Mouse (Mus musculus): ENCODE measurements around the gene Gm10570.

DNA sequence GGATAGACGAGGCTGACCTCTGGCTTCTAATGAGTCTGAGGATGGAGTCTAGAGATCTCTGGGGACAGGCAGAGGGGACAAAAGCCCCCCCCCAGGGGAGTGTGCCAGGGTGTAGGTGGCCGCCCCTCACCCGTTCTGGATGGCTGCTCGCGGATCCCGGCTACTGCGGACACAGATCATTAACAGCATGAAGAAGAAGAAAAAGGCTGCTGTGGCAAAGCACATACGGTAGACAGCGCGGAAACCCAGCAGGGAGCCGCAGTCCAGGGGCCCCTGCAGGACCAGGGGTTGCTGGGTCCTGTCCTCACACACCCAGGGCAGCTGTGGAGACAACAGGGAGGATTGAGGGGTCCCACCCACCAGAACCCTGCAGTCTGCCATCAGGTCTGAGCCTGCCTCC is 44.3 kb downstream of the Gm10570 start:
- no peak for TF ChIP-seq CTCF (conservative IDR thresholded peaks at IDR 0.05 in 1 of 2, IDR thresholded peaks at IDR 0.05 in 1 of 2; ENCODE audit: low read depth in 2 of 2, low read length in 2 of 2)
- no peak for TF ChIP-seq ETS1 (conservative IDR thresholded peaks at IDR 0.05; ENCODE audit: low read depth, low read length)
- TF ChIP-seq ZNF384 (IDR thresholded peaks at IDR 0.05; ENCODE audit: low read depth, low read length), result no peak
- no peak for TF ChIP-seq POLR2A (IDR thresholded peaks at IDR 0.05; ENCODE audit: low read depth, low read length)
- no peak for TF ChIP-seq TCF12 (IDR thresholded peaks at IDR 0.05; ENCODE audit: low read depth, low read length)
- no peak for TF ChIP-seq CHD2 (IDR thresholded peaks at IDR 0.05; ENCODE audit: low read length)
- TF ChIP-seq BHLHE40 (IDR thresholded peaks at IDR 0.05; ENCODE audit: low read depth, low read length), result no peak
- TF ChIP-seq MAZ (IDR thresholded peaks at IDR 0.05; ENCODE audit: low read depth, low read length), result no peak
- no peak for TF ChIP-seq ZC3H11A (IDR thresholded peaks at IDR 0.05; ENCODE audit: low read depth, low read length)
- TF ChIP-seq POLR2AphosphoS2 (IDR thresholded peaks at IDR 0.05; ENCODE audit: low read depth, low read length), result no peak
- no peak for TF ChIP-seq GABPA (IDR thresholded peaks at IDR 0.05; ENCODE audit: insufficient replicate concordance, low read depth, low read length)
- TF ChIP-seq UBTF (IDR thresholded peaks at IDR 0.05; ENCODE audit: low read depth, low read length), result no peak
- TF ChIP-seq USF1 (IDR thresholded peaks at IDR 0.05; ENCODE audit: low read depth, low read length), result no peak
- TF ChIP-seq ZMIZ1 (IDR thresholded peaks at IDR 0.05; ENCODE audit: low read depth, low read length), result no peak
